Mouse (Mus musculus): ENCODE results near the gene Dpf3. TPM values are rescaled to one million over a fixed set of nuclear protein-coding genes. Genes with fewer than 3 reads are reported as not detected.

The Dpf3 gene
- polyA plus RNA-seq, 1 experiment from 2014 or later = 26.9 TPM

DNA sequence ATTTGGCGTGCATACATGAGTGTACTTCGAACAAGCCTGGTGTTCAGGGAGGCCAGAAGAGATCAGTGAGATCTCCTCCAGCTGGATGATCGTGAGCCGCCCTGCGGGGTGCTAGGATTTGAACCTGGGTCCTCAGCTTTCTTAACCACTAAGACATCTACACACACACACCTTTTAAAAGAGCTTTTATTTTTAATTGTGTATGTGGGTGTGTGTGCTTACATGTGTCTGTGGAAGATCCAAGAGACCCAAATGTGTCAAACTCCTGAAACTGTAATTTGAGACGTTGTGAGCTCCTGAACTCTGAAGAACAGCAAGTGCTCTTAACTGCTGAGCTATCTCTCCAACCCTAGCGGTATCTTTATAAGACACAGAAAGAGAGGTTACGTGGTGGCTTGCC is 33.6 kb upstream of the Dpf3 start:
- Histone ChIP-seq H3K27ac (no peak overlapping the region), H3K36me3 (no peaks in the 10 kb centered on the region), H3K27me3 (no peaks in the 10 kb centered on the region), H3K9ac (replicated peaks) (peak overlapping the region; percentile 67), H3K4me3 (replicated peaks) (peak overlapping the region; percentile 61), H3K4me1 (replicated peaks) (peaks cover 23% of the 10 kb centered on the region), H3K4me2 (replicated peaks) (peak overlapping the region; percentile 62), H3K9me3 (no peaks in the 10 kb centered on the region)
- no peak for ATAC-seq
- WGBS = 54% methylated on average over 8 of the region's 8 CpGs

DNA sequence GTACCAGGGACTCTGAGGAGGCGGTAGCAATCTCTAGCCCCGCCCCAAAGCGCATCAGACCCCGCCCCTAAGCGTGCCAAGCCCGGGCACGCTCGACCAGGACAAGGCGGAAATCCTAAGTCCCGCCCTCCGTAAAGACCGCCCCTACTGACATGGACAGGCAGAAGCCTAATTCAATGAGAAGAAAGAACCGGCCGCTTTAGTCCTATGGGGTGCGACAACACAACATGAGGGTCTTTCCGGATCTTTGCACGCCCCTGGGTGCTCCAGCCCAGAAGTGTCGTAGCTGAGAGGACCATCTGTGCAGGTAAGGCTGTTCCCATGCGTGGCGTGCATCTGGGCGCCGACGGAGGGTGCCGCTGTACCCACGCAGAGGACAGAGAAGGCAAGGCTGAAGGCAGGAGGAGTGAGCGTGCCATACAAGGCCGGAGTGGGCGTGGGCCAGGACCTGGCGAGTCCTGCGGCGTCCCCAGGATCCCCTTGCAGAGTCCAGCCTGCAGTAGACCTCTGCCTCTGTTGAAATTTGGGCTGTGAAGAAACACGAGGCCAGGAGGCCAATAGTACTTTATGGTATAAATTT is 32.9 kb upstream of the Dpf3 start, which contains the start of gene Dcaf4:
TSS of gene Dcaf4 (plus strand) at position 156 of the 580 bp plus-strand sequence.
- Histone ChIP-seq H3K36me3 (no peaks in the 10 kb centered on the region), H3K27ac (peak within 1 kb of the TSS; percentile 76), H3K27me3 (no peaks in the 10 kb centered on the region), H3K4me1 (replicated peaks) (peaks cover 23% of the 10 kb centered on the region), H3K4me2 (replicated peaks) (peak within 1 kb of the TSS; percentile 62), H3K9ac (replicated peaks) (peak within 1 kb of the TSS; percentile 67), H3K9me3 (no peaks in the 10 kb centered on the region), H3K4me3 (replicated peaks) (peak within 1 kb of the TSS; percentile 61)
- peak; percentile 99 for ATAC-seq
- under 1% methylated on average over 32 of the region's 32 CpGs for WGBS

GRCm38 (mm10) chr12:83517580-83517979 is 30.1 kb upstream of the Dpf3 start:
- no peak overlapping the region for H3K27ac ChIP-seq
- H3K4me2 ChIP-seq (replicated peaks) = no peak overlapping the region
- no peak for ATAC-seq
- 93% methylated on average over 3 of the region's 3 CpGs for WGBS
- no peak overlapping the region for H3K4me3 ChIP-seq (replicated peaks)
- H3K9ac ChIP-seq (replicated peaks) = no peak overlapping the region
- H3K4me1 ChIP-seq (replicated peaks) = peaks cover 27% of the 10 kb centered on the region
- no peaks in the 10 kb centered on the region for H3K36me3 ChIP-seq
- no peaks in the 10 kb centered on the region for H3K27me3 ChIP-seq
- no peaks in the 10 kb centered on the region for H3K9me3 ChIP-seq

GRCm38 (mm10) chr12:83514216-83514615 is 26.7 kb upstream of the Dpf3 start:
- no peak overlapping the region for H3K9ac ChIP-seq (replicated peaks)
- H3K4me1 ChIP-seq (replicated peaks) = peaks cover 10% of the 10 kb centered on the region; the same call in 1 of the 2 replicates
- H3K27me3 ChIP-seq = no peaks in the 10 kb centered on the region
- no peaks in the 10 kb centered on the region for H3K36me3 ChIP-seq
- H3K4me2 ChIP-seq (replicated peaks) = no peak overlapping the region
- H3K4me3 ChIP-seq (replicated peaks) = no peak overlapping the region
- 61% methylated on average over 4 of the region's 4 CpGs for WGBS
- ATAC-seq = no peak
- no peak overlapping the region for H3K27ac ChIP-seq
- H3K9me3 ChIP-seq = no peaks in the 10 kb centered on the region

DNA sequence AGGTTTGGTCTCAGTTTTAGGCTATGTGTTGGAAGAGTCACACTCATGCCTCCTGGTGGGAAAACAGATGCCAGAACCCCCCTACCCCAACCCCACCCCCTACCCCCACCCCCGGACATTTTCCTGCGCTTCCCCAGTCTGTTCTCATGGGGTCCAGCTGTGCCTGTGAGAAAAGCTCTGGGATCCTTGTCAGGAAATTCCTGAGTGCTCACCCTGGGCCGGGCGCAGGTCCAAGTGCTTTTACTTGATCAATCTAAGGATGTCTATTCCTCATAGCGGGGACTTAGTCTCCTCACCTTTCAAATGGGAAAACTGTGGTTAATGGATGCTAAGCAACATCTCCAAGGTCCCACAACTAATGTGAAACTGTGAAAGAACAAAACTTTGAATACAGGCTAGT is 25.7 kb upstream of the Dpf3 start:
- Histone ChIP-seq H3K4me2 (replicated peaks) (no peak overlapping the region), H3K4me1 (replicated peaks) (peaks cover 10% of the 10 kb centered on the region; the same call in 1 of the 2 replicates), H3K9me3 (no peaks in the 10 kb centered on the region), H3K4me3 (replicated peaks) (no peak overlapping the region), H3K9ac (replicated peaks) (no peak overlapping the region), H3K27me3 (no peaks in the 10 kb centered on the region), H3K36me3 (no peaks in the 10 kb centered on the region), H3K27ac (0 out of 2 replicates have a peak overlapping the region, but pooled peaks have one; percentile 21)
- ATAC-seq = no peak
- WGBS = 43% methylated on average over 5 of the region's 5 CpGs

GRCm38 (mm10) chr12:83512783-83513182 is 25.3 kb upstream of the Dpf3 start:
- Histone ChIP-seq H3K36me3 (no peaks in the 10 kb centered on the region), H3K9me3 (no peaks in the 10 kb centered on the region), H3K4me1 (replicated peaks) (peaks cover 10% of the 10 kb centered on the region; the same call in 1 of the 2 replicates), H3K4me2 (replicated peaks) (no peak overlapping the region), H3K4me3 (replicated peaks) (no peak overlapping the region), H3K9ac (replicated peaks) (no peak overlapping the region), H3K27ac (0 out of 2 replicates have a peak overlapping the region, but pooled peaks have one; percentile 21), H3K27me3 (no peaks in the 10 kb centered on the region)
- 0 out of 2 replicates have a peak, but pooled peaks have one; percentile 30 for ATAC-seq
- 42% methylated on average over 4 of the region's 4 CpGs for WGBS

DNA sequence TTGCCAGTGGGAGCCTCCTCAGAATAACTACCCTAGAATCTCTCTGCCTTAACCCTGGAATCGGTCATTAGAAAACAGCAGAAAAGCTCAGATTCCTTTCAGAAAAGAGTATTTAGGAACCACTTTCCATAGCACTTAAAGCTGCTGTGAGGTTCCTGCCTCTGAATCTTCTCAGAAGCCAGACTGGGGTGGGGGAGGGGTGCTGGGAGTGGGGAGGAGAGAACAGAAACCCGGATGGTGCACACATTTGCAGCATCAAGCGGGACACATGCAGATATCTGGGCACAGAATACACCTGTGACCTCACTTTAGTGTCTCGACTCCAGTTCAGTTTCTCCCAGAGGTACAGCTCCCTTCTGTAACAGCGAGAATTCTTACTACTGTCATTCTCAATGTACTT is 23.1 kb upstream of the Dpf3 start:
- ATAC-seq = no peak

GRCm38 (mm10) chr12:83506543-83506942 is 19.0 kb upstream of the Dpf3 start:
- ATAC-seq = no peak
- Histone ChIP-seq H3K4me2 (replicated peaks) (no peak overlapping the region), H3K9ac (replicated peaks) (no peak overlapping the region)

More for the DNA sequence above, 23.1 kb upstream of the Dpf3 start:
- peaks cover 10% of the 10 kb centered on the region; the same call in 1 of the 2 replicates for H3K4me1 ChIP-seq (replicated peaks)
- no peak overlapping the region for H3K9ac ChIP-seq (replicated peaks)
- H3K9me3 ChIP-seq = no peaks in the 10 kb centered on the region
- no peak overlapping the region for H3K4me3 ChIP-seq (replicated peaks)
- no peaks in the 10 kb centered on the region for H3K36me3 ChIP-seq
- H3K4me2 ChIP-seq (replicated peaks) = no peak overlapping the region
- WGBS = 81% methylated on average over 5 of the region's 5 CpGs
- no peak overlapping the region for H3K27ac ChIP-seq
- H3K27me3 ChIP-seq = no peaks in the 10 kb centered on the region

DNA sequence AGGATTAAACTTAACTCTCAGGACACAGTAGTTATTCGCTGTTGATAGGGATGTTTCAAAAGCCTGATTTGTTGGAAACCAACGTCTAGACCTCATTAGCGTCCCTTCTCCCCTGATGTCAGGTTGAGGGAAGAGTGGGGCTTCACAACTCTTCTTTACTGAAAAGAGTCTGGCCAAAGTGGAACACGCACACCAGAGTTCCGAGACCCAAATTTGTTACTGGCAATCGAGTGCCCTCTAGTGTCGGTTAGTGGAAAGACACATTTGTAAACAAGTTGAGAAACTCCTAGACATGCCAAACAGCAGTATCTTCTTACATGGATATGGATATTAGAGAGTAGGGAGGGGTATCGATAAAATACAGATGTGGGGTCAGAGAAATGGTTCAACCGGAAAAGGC is 14.7 kb upstream of the Dpf3 start:
- WGBS = 7% methylated on average over 9 of the region's 9 CpGs
- ATAC-seq = 0 out of 2 replicates have a peak, but pooled peaks have one; percentile 27
- H3K27ac ChIP-seq = no peak overlapping the region
- H3K4me3 ChIP-seq (replicated peaks) = no peak overlapping the region
- H3K36me3 ChIP-seq = no peaks in the 10 kb centered on the region
- no peak overlapping the region for H3K4me2 ChIP-seq (replicated peaks)
- H3K9ac ChIP-seq (replicated peaks) = no peak overlapping the region
- H3K27me3 ChIP-seq = no peaks in the 10 kb centered on the region; the same call in 1 of the 2 replicates
- H3K9me3 ChIP-seq = no peaks in the 10 kb centered on the region
- H3K4me1 ChIP-seq (replicated peaks) = no peaks in the 10 kb centered on the region

More at GRCm38 (mm10) chr12:83506543-83506942, 19.0 kb upstream of the Dpf3 start:
- H3K9me3 ChIP-seq = no peaks in the 10 kb centered on the region
- WGBS = 84% methylated on average over 10 of the region's 10 CpGs
- H3K36me3 ChIP-seq = no peaks in the 10 kb centered on the region
- H3K4me1 ChIP-seq (replicated peaks) = no peaks in the 10 kb centered on the region
- no peak overlapping the region for H3K4me3 ChIP-seq (replicated peaks)
- no peak overlapping the region for H3K27ac ChIP-seq
- H3K27me3 ChIP-seq = no peaks in the 10 kb centered on the region

DNA sequence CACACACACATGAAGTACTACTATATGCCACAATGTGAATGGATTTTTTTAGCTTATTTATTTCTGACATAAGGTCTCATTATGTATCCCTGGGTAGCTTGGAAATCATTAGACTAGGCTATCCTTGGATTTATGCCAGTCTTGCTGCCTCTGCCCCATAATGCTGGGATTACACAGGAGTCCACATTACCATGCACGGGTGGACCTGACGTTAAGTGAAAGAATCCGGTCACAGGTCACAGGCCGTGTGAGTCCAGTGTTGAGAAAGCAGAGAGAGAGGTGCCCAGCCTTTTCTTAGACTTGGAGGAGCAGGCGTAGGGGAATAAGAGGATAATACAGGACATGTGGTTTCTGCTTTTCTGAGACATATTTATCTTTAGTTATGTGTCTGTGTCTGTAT is 11.7 kb upstream of the Dpf3 start:
- WGBS = 70% methylated on average over 5 of the region's 5 CpGs
- no peak for ATAC-seq

DNA sequence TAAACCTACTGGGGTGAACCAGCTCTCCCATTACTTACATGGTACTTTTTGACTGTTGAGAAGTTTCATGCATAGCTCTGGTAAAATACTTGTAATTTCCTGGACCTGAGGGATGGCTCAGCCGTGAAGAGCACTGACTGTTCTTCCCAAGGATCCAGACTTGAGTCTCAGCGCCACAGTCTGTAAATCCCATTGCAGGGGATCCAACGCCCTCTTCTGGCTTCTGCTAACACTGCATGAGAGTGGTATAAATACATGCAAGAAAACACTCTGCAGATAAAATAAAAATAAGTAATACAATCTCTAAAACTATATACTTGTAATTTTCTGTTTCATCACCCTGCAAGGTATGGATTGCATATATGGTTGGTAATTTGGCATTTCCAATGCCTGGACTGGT is 10.4 kb upstream of the Dpf3 start:
- 80% methylated on average over 3 of the region's 3 CpGs for WGBS
- ATAC-seq = no peak
- no peak overlapping the region for H3K27ac ChIP-seq

More for the DNA sequence above, 11.7 kb upstream of the Dpf3 start:
- Histone ChIP-seq H3K27me3 (no peaks in the 10 kb centered on the region; the same call in 1 of the 2 replicates), H3K4me3 (replicated peaks) (no peak overlapping the region), H3K4me1 (replicated peaks) (no peaks in the 10 kb centered on the region), H3K9ac (replicated peaks) (no peak overlapping the region), H3K4me2 (replicated peaks) (no peak overlapping the region), H3K9me3 (no peaks in the 10 kb centered on the region), H3K27ac (no peak overlapping the region), H3K36me3 (no peaks in the 10 kb centered on the region)

GRCm38 (mm10) chr12:83496736-83497135 is 9.2 kb upstream of the Dpf3 start:
- no peak for ATAC-seq
- Histone ChIP-seq H3K4me3 (replicated peaks) (no peak overlapping the region), H3K4me1 (replicated peaks) (no peaks in the 10 kb centered on the region), H3K27me3 (no peaks in the 10 kb centered on the region; the same call in 1 of the 2 replicates), H3K9ac (replicated peaks) (no peak overlapping the region), H3K9me3 (no peaks in the 10 kb centered on the region), H3K4me2 (replicated peaks) (no peak overlapping the region), H3K36me3 (no peaks in the 10 kb centered on the region), H3K27ac (no peak overlapping the region)
- WGBS = 89% methylated on average over 6 of the region's 6 CpGs

More for the DNA sequence above, 10.4 kb upstream of the Dpf3 start:
- Histone ChIP-seq H3K4me1 (replicated peaks) (no peaks in the 10 kb centered on the region), H3K4me3 (replicated peaks) (no peak overlapping the region), H3K9me3 (no peaks in the 10 kb centered on the region), H3K4me2 (replicated peaks) (no peak overlapping the region), H3K36me3 (no peaks in the 10 kb centered on the region), H3K27me3 (no peaks in the 10 kb centered on the region; the same call in 1 of the 2 replicates), H3K9ac (replicated peaks) (no peak overlapping the region)

Data from midbrain, embryonic 13.5 days (tissue).